Mouse (Mus musculus) brain, adult 10 weeks (tissue): ENCODE results near the gene Gm20897. TPM values are rescaled to one million over a fixed set of nuclear protein-coding genes. Genes with fewer than 3 reads are reported as not detected.

ENCODE experiments used
- polyA plus RNA-seq: library from polyadenylated mRNA; stranded (reverse); fragments of 350-450 nt; fragmentation: Illumina TruSeq; extraction: RNeasy Lipid Tissue Mini Kit (QIAGEN cat#74804); gene quantifications from one replicate; pipeline ENCODE4 v1.2.3, GENCODE M21; 2015; ENCODE audit warnings: low read depth, low replicate concordance

Gene Gm20897
- polyA plus RNA-seq, result not detected

DNA sequence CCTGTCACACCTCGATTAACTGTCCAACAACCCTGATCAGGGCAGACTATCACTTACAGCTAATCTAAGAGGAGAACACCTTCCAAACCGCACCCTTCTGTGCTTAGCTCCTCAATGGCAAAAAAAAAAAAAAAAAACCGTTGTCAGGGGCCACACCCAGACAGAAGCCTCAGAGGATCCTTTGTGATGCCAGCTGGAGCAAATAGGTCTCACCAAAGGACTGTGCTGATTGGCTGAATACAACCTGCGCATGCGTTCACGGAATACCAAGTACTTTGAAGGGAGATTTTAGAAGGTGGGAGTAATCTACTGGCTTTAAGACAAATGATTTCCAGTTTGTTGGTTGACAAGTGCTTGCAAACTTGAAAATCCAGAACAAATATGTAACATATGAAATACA lies at the start of gene Gm20897:
Gene Gm20897 (minus strand): TSS at position 101 of the 400 bp plus-strand sequence.

Other genes with a start within 250 kb of the Gm20897 start
- not detected for gene Gm21732, start 73.5 kb upstream of the Gm20897 start, polyA plus RNA-seq